Mouse (Mus musculus) embryo, embryonic 11.5 days (tissue): ENCODE measurements around the gene Il31.

Source experiments
- DNase-seq: peaks from one replicate; pipeline ENCODE4 v3.0.0-alpha.2; 2012; ENCODE audit warnings: low read depth, low spot score

Il31 gene

DNA sequence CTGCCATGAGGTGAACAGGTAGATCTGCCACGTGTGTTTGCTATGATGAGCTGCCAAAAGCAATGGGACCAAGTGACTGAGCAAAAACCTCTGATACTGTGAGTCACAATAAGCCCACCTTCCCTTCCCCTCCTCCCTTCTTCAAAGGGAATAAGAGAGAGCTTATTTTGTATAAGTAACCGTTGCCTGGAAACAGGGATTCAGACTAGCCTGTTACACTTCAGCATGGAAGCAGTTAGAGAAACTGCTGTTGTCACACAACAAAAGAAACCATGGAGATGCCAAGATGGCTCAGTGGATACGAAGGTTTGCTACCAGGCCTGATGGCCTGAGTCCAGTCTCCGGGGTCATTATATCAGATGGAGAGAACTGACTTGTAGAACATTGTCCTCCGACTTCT, 15.5 kb downstream of the Il31 start:
- DNase-seq = no peak

DNA sequence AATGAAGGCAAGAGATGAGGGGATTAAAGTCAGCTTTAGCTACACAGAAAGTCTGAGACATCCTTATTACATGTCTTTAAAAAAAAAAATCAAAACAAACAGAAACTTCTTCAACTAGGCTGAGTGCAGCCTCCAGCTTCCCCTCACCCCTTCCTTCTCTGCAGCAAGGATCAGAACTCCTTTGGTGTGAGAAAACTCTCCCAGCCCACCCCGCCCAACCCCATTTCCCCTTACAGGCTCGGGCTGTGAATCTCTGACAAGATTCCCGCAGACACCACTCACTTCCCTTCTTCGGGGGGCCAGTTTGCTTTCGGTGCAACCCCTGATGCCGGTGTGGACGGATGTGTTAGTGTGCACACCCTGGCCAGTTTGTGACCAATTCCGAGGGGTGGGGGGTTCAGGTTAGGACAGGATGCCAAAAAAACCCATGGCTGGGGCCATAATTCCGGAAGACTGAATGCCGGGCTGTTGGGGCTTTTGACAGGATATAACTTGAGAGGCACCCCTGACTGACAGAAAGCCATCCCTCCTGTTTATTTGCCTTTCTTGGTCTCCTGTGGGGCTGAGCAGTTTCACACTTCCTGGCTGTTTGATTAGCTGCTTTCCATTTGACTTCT, 18.4 kb downstream of the Il31 start:
- DNase-seq = no peak

DNA sequence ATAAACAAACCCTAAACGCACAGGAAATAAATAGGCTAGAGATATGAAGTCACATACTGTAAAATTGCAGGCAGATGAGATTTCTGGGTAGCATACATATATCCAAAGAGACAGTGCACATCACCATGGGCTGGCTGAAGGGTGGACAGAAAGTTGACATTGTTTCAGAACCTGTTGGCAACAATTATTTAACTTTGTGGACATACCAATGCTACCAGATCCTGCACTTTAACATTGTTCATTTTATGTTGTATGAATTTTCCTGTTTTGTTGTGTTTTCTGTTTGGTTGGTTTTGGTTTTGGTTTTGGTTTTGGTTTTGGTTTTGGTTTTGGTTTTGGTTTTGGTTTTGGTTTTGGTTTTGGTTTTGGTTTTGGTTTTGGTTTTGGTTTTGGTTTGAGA, 24.7 kb downstream of the Il31 start:
- DNase-seq = no peak

DNA sequence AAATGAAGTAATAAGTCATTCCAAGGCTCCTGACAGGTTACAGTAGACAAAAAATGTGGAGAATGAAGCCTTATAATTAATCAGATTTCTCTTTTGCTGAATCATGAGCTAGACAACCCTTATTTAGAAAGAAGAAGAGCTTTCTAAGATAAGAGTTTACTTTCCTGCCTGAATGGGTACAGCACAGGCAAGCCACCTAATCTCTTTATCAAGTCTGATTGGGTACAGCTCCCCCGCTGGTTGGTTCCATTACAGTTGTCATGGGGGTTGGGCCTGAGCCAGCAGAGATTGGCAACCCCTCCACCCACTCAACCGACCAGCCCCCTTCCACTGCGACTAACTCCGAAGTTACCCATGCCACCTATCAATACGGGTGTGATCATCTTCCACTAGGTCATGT, 27.9 kb downstream of the Il31 start:
- no peak for DNase-seq

DNA sequence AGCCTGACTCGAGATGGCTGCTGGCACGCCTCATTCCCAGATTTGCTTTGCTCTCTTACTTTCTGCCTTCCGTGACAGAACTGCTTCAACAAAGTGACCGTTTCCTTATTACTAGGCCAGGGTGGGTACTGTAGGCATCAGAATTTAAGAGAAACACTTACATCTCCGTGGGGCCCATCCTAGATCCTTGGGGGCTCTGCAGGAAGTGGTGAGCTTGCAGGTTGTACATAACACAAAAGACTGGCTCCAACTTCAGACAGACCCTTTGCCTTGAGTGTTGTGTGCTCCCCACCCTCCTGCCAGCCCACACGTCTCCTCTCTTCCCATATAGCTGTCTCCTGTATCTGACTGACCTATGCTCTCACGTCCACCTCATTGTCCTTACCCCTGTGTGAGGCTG, 37.4 kb downstream of the Il31 start:
- DNase-seq = no peak

DNA sequence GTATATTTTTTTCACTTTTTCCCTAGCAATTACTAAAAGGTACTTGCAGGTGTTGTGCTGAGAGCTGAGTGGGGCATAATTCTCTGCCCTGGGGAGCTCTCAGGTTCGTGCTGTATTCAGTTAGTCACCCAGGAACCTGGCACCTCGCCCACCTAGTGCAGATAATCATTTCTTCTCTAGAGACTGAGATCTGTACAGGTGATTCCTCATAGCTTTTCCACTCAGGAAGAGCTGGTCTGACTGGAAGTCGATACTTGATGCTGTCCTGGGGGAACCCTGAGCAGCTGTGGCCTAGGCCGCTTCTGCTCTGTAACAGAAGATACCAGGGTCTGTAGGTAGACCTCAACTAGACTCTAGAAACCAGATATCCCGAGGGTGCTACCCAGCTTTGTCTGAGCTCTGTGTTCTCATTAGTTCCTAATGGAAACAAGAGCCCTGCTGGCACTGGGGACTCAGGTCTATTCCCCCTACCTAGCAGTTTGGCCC, 44.4 kb downstream of the Il31 start:
- DNase-seq = no peak

DNA sequence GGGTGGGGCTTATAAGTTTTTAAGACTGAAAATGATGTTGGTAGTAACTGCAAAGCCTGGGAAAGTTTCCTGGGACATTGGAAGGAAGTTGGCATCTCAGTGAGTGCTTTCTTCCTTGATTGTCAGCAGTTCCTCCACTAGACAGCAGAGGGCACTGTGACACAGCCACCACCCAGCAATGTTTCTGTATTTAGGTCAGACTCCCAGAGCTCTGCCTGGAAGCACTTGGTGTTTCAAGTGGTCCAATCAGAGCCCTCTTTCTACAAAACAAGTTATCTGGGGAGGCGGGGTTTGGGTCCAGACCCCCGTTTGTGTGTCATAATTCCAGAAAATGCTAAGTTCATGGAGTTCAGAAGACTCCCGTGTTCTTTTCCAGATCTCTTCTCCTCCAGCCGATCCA, 45.2 kb downstream of the Il31 start:
- peak; percentile 47 for DNase-seq

DNA sequence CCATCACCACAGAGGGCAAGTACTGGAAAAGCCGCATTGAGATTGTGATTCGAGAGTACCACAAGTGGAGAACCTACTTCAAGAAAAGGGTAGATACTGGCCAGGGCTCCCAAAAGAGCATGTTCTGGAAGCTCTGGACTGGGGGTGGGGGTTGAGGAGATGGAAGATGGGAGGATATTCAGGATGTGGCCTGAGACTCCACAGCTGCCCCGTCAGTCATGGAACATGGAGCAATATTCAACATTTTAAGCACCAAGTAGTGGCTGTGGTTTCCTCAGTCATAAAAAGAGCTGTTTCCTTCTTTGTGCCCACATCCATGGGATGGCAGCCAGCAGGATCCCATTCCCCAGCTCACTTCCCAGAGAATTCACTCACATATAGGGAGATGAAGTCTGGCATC, 47.0 kb downstream of the Il31 start:
- DNase-seq = no peak

DNA sequence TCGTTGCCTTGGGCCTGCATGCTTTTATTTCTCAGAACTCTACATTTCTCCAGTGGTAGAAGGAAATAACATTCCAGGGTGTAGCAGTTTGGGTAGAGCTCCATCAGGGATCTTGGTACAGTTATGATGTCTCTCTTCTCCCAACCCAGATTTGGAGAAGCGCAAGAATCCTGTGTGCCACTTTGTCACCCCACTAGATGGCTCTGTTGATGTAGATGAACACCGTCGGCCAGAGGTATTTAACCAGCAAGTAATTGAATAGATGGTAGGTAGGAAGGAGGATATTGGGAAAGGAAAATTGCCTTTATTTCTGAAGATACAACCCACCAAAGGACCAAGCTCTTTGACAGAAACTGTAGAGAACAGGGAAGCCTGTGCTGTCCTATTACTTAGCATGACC, 48.6 kb downstream of the Il31 start:
- DNase-seq = no peak

DNA sequence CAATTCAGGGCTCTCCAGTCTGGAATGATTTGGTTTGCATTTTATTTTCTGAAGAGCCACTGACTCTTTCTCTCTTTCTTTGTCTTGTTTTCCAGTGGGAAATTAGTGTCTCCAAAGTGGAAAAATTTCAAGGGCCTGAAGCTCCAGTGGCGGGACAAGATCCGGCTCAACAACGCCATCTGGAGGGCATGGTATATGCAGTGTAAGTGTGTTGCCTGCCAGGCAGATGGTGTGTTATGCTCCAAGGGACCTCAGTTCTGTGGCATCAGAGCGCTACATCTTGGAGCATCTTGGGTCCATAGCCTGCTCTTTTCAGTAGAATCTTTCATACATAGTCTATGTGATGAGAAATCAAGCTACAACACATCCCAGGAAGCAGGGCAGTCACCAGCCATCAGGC, 49.3 kb downstream of the Il31 start:
- no peak for DNase-seq

DNA sequence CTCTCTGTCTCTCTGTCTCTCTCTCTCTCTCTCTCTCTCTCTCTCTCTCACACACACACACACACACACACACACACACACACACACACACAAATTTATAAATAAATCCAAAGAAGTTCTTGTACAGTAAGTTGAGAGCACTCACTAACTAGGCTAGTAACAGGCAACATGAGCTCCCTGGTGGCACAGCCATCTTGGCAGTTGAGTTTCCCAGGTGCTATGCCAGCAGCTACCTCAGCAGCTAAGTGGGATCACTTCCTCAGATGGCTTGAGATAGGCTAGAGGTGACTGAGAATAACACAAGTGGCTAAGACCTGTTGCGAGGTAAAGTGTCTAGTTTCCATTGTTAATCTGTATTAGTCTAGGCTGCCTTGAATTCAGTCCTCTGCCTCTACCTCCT, 50.0 kb downstream of the Il31 start:
- no peak for DNase-seq

DNA sequence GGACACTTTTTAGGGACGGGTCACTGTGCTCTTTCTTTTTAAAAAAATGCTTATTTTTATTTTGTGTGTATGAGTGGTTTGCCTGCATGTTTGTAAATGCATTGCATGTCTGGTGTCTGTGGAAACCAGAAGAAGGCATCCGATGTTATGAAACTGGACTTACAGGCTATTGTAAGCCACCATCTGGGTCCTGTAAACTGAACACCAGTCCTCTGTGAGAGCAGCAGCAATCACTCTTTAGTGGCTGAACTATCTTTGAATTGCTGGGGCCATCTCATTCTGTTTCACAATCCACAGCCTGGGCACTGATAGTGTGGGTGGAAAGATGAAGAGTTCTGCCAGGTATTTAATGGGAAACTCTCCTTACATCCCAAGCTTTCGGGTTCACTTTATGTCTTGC, 50.9 kb downstream of the Il31 start:
- DNase-seq = no peak

DNA sequence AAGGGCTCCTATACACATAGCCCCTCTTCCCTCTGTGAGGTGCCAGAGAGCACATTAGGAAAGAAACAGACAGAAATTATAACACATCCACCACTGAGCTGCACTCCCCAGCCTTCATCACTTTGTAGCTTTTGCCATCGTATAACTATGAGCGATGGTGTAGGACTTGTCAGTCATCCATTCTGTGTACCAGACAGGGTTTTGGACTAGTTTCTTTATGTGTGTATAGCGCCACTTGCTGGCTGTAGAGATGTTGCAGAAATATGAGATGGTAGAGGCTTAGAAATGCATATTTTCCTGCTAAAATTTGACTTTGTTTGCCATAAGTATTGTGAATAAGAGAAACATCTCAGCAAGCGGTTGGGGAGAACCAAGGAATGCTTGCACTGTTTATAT, 52.5 kb downstream of the Il31 start:
- DNase-seq = peak; percentile 29

DNA sequence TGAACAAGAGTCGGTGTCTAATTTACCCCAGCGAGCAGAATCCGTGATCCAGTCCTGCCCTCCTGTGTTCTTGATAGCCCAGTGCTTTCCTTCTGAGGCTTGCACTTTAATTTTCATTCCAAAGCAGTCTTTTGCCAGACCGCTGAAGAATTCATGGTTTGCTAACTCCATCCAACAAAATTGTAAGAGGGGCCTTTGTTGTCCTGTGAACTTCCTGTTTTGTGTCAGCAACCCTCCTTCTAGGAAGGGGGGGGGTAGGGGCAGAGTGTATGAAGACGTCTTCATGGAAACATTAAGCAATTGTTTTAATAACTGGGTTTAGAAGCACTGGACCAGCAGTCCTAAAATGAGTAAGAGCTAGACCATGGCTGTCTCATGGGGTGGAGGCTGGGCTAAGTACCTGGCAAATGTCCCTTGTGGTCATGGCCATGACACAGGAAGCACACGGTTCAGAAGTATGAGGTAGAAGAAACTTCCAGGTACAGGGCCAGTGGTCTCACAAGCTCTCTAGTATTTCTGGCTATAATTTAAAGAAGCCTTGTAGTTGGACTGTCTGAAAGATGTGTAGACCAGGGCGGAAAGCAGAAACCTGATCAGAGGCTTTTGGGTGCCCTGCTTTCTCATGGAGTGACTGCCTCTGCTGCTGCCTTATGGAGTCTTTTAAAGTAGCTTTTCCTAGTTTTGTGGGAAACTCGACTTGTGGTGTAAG, 53.1 kb downstream of the Il31 start:
- no peak for DNase-seq

DNA sequence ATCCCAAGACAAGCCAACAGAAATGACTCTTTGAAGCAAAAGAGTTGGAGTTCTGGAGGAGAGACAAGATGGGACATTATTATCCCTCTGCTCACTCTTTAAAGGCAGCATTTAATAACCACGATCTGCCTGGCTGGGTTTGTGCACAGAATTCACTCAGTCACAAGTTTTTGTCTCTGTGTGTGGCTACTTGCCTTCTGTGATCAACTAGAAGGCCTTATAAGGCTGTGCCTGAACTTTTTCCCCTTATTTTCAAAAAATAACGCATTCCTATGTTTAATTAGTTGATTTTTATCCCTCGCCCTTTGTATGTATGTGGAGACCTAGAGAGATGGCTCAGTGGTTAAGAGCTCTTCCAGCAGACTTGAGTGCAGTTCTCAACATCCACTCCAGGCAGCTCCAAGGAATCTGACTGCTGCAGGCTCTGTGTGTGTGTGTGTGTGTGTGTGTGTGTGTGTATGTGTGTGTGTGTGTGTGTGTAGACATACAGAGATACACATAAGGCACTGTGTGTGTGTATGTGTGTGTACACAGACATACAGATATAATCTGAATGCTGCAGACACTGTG, 56.9 kb downstream of the Il31 start:
- DNase-seq = no peak

DNA sequence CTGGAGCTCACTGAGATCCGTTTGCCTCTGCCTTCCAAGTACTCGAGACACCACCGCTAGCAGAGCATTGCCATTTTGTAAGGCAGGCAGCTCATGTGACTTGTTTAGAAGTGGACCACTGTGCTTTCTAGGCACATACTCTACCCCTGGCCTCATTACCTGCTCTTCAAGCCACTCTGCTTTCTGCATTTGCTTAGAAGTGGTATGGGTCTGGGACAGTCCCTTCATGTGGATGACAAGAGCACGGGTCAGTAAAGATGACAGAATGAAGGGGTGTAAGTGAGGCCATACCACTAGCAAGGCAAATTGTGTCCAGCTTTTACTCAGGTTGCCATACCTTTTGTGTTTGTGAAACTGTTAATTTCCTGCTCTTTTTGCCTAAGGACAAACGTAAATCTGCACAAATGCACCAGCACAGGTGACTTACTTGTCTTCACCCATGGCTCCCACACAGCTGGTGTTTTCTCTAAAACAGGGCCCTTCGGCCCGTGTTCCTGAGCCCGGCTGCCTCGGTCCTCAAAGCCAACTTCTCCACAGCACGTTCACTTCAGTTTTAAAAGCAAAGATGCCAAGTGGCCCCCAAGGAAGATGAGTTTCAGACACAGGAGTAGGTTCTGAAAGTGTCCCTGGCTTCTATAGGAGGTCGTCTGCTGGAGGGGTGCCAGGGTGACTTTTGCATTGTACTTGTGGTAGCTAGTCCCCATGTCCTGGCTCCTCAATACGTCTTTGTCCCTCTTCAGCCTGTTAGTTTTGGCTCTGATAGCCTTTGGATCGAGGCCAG, 57.6 kb downstream of the Il31 start:
- DNase-seq = no peak
